Mouse (Mus musculus) limb, embryonic 15.5 days (tissue): ENCODE measurements at regions not wholly inside any gene's neighbourhood (a gene's known extent, or its start where the extent isn't known, plus 50 kb on each side); places are given as distances from the start of the nearest gene placed in this dataset.
"Not testable (repeated sequence)": the region's sequence is repeated elsewhere in the genome, so short reads cannot be mapped to it uniquely, and the experiment has no call there.

Experiments
- ATAC-seq: fragments of 200-750 bp; cut with Nextera tagmentation; 2 replicates; pipeline ENCODE4 v1.8.0; 2017; ENCODE audit warnings: low read depth, moderate TSS enrichment; ENCODE audit not compliant: insufficient number of reproducible peaks, low FRiP score, low TSS enrichment
- H3K27ac ChIP-seq: fragments of 300-500 bp; sonication (generic); 2 replicates; pipeline ENCODE4 v1.5.1; 2015; ENCODE audit warnings: moderate library complexity, mild to moderate bottlenecking, inconsistent platforms
- H3K27me3 ChIP-seq: fragments of 300-500 bp; sonication (generic); 2 replicates; pipeline ENCODE4 v1.6.1; 2015; ENCODE audit warnings: inconsistent platforms
- H3K36me3 ChIP-seq: fragments of 300-500 bp; sonication (generic); 2 replicates; pipeline ENCODE4 v1.6.1; 2015; ENCODE audit warnings: inconsistent platforms
- H3K4me1 ChIP-seq: fragments of 300-500 bp; sonication (generic); 2 replicates; pipeline ENCODE4 v1.6.1; 2015; ENCODE audit warnings: inconsistent platforms
- H3K4me2 ChIP-seq: fragments of 300-500 bp; sonication (generic); 2 replicates; pipeline ENCODE4 v1.6.1; 2015; ENCODE audit warnings: mild to moderate bottlenecking, inconsistent platforms
- H3K4me3 ChIP-seq: fragments of 300-500 bp; sonication (generic); 2 replicates; pipeline ENCODE4 v1.5.1; 2015; ENCODE audit warnings: mild to moderate bottlenecking, inconsistent platforms
- H3K9ac ChIP-seq: fragments of 300-500 bp; sonication (generic); 2 replicates; pipeline ENCODE4 v1.6.1; 2015; ENCODE audit warnings: inconsistent platforms
- H3K9me3 ChIP-seq: fragments of 300-500 bp; sonication (generic); 2 replicates; pipeline ENCODE4 v1.6.1; 2016; ENCODE audit warnings: inconsistent platforms
- WGBS: fragments of 180-500 bp; shearing (Covaris S2); methylation state at CpG from one replicate; pipeline ENCODE4 v1.1.7; 2015; 5-methylcytosine and 5-hydroxymethylcytosine counted together

DNA sequence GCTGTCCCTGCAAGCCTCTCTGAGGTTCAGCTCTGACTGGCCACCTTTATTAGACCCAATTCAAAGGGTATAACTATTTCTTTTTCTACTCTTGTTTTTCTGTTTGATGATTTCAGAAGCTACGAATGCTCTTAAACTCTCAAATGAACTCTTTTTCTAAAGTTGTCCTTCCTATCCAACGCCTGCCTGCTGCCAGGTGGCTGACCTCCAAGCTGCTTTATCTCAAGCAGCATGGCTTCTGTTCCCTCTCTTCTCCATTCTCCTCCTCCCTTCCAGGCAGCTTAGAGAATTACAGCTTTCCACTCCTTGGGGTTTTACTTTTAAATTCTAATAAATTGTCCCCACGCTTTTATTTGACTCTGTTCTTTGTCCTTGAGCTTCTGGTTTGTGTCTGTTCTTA, 196.9 kb upstream of the Irak1bp1 start:
- ATAC-seq, result no peak
- WGBS, result 53% methylated on average over 3 of the region's 3 CpGs
- no peaks in the 10 kb centered on the region for H3K36me3 ChIP-seq

GRCm38 (mm10) chr9:82640277-82640676, 189.1 kb upstream of the Irak1bp1 start:
- no peak overlapping the region for H3K9ac ChIP-seq
- no peak overlapping the region for H3K4me3 ChIP-seq
- H3K9me3 ChIP-seq, result no peaks in the 10 kb centered on the region
- no peaks in the 10 kb centered on the region for H3K4me1 ChIP-seq
- ATAC-seq, result no peak
- no peaks in the 10 kb centered on the region for H3K27me3 ChIP-seq
- H3K4me2 ChIP-seq, result no peak overlapping the region
- WGBS, result 83% methylated on average over 2 of the region's 2 CpGs
- H3K27ac ChIP-seq, result no peak overlapping the region
- H3K36me3 ChIP-seq, result no peaks in the 10 kb centered on the region

More for the DNA sequence above, 196.9 kb upstream of the Irak1bp1 start:
- Histone ChIP-seq H3K4me2 (no peak overlapping the region), H3K9ac (no peak overlapping the region), H3K4me1 (0 out of 2 replicates have a peak, but pooled peaks cover 3% of the 10 kb centered on the region), H3K27me3 (no peaks in the 10 kb centered on the region), H3K4me3 (no peak overlapping the region), H3K27ac (no peak overlapping the region), H3K9me3 (no peaks in the 10 kb centered on the region)

- no peak for ATAC-seq
- no peak overlapping the region for H3K27ac ChIP-seq
- H3K4me1 ChIP-seq, result no peaks in the 10 kb centered on the region
- H3K27me3 ChIP-seq, result no peaks in the 10 kb centered on the region
- 22% methylated on average over 1 of the region's 1 CpGs for WGBS
- no peaks in the 10 kb centered on the region for H3K9me3 ChIP-seq
- no peak overlapping the region for H3K4me3 ChIP-seq
- no peaks in the 10 kb centered on the region for H3K36me3 ChIP-seq
- H3K4me2 ChIP-seq, result no peak overlapping the region
- no peak overlapping the region for H3K9ac ChIP-seq
Measured at GRCm38 (mm10) chr9:82643900-82644299, 185.4 kb upstream of the Irak1bp1 start.

- not testable (repeated sequence) for ATAC-seq, H3K9me3 ChIP-seq, H3K4me1 ChIP-seq, H3K27me3 ChIP-seq, H3K4me2 ChIP-seq, H3K36me3 ChIP-seq, H3K9ac ChIP-seq, H3K4me3 ChIP-seq, H3K27ac ChIP-seq
- 3% methylated on average over 1 of the region's 1 CpGs for WGBS
Measured at GRCm38 (mm10) chr9:82655511-82655910, 173.8 kb upstream of the Irak1bp1 start.

DNA sequence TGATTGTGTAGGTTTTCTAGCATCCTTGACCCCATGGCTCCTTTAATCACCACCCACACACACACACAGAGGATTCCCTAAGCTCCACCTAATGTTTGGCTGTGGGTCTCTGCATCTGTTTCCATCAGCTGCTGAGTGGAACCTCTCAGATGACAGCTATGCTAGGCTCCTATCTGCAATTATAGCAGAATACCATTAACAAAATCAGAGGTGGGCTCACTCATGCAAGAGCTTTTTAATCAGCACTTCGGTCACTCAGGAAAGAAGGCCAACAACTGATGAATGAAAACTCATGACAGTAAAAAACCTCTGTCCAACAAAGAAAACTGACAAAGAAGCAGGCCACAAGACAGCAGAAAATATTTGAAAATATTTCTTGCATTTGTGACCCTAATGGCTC, 147.1 kb upstream of the Irak1bp1 start:
- Histone ChIP-seq H3K9me3 (no peaks in the 10 kb centered on the region), H3K4me2 (no peak overlapping the region), H3K4me3 (no peak overlapping the region), H3K4me1 (no peaks in the 10 kb centered on the region), H3K36me3 (no peaks in the 10 kb centered on the region), H3K27me3 (no peaks in the 10 kb centered on the region), H3K27ac (no peak overlapping the region), H3K9ac (no peak overlapping the region)
- no peak for ATAC-seq
- 92% methylated on average over 1 of the region's 1 CpGs for WGBS

DNA sequence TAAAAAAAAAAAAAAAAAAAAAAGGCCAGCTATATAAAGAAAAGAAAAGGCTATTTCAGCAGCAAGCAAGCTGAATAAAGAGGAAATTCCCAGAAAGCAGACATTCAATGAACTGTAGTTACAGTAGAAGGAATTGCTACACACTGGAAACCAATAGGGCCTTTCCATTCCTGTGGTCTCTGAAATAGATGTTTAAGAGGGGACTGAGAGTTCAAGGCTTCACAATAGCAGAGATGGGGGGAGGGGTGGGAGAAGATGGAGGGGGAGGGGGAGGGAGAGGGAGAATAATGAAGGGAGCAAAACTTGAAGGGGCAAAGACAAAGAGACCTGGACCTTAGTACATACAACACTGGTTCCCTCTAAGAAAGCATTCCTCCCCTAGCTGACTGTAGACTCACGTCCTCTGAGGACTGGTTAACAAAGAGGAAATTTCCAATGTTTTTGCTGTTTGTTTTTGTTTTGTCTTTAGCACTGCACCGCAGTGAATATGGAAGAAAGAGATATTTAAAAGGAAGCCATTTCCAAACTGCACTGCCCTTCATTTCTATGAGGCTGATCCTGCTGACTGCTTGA, 119.8 kb upstream of the Irak1bp1 start:
- ATAC-seq, result no peak
- no peaks in the 10 kb centered on the region for H3K36me3 ChIP-seq
- H3K4me1 ChIP-seq, result 0 out of 2 replicates have a peak, but pooled peaks cover 2% of the 10 kb centered on the region
- no peak overlapping the region for H3K4me3 ChIP-seq
- no peak overlapping the region for H3K4me2 ChIP-seq
- H3K9ac ChIP-seq, result no peak overlapping the region
- H3K9me3 ChIP-seq, result no peaks in the 10 kb centered on the region
- no peaks in the 10 kb centered on the region for H3K27me3 ChIP-seq
- WGBS, result 51% methylated on average over 2 of the region's 2 CpGs
- H3K27ac ChIP-seq, result no peak overlapping the region

GRCm38 (mm10) chr9:82709991-82710593, 119.2 kb upstream of the Irak1bp1 start:
- Histone ChIP-seq H3K4me2 (peak overlapping the region; percentile 12; the same call in 1 of the 2 replicates), H3K4me1 (0 out of 2 replicates have a peak, but pooled peaks cover 2% of the 10 kb centered on the region), H3K9me3 (no peaks in the 10 kb centered on the region), H3K27ac (no peak overlapping the region), H3K36me3 (no peaks in the 10 kb centered on the region), H3K27me3 (no peaks in the 10 kb centered on the region), H3K4me3 (no peak overlapping the region), H3K9ac (no peak overlapping the region)
- 36% methylated on average over 12 of the region's 12 CpGs for WGBS
- no peak for ATAC-seq

- Histone ChIP-seq H3K27ac (no peak overlapping the region), H3K9ac (no peak overlapping the region), H3K4me3 (no peak overlapping the region), H3K27me3 (no peaks in the 10 kb centered on the region), H3K4me1 (0 out of 2 replicates have a peak, but pooled peaks cover 2% of the 10 kb centered on the region), H3K36me3 (no peaks in the 10 kb centered on the region), H3K4me2 (no peak overlapping the region), H3K9me3 (no peaks in the 10 kb centered on the region)
- no peak for ATAC-seq
- WGBS, result 46% methylated on average over 6 of the region's 6 CpGs
Measured at GRCm38 (mm10) chr9:82710945-82711516, 118.3 kb upstream of the Irak1bp1 start.

DNA sequence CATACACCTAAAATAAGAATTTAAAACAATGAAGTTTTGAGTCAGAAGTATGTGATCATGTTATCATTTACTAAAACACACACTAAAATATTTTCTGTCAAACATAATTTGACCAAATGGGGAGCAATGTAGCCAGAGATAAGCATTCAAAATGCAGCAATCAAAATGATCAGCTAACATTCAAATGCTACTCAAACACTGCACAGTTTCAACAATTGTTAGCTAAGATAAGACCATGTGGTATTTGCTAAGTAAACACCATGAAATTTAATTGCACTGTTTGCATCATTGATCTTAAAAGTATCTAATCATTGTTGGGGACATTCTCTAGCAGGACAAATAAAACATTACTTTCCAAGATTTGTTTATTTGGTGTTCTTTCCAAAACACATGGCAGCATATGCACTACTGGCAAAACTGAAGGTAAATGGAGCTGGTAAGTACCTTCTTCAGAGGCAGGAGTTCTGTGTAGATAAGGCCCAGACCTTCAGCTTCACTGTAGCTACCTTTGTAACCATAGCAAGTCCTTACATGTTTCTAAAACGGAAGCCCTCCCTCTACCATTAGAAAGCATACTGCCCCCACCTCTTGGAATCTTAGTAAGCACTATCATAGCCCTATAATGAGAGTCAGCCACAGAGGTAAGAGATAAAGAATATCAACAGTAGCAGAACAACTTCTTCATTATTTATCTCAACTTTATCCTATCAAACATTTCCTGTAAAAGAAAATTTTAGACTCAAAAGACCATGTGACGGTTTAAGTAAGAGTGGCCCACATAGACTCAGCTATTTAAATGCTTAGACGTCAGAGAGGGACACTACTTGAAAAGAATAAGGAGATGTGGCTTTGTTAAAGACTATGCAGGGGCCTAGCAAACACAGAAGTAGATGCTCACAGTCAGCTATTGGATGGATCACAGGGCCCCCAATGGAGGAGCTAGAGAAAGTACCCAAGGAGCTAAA, 116.3 kb upstream of the Irak1bp1 start:
- no peaks in the 10 kb centered on the region for H3K27me3 ChIP-seq
- no peaks in the 10 kb centered on the region for H3K9me3 ChIP-seq
- no peak for ATAC-seq
- H3K4me1 ChIP-seq, result 0 out of 2 replicates have a peak, but pooled peaks cover 2% of the 10 kb centered on the region
- WGBS, result 83% methylated on average over 3 of the region's 3 CpGs
- H3K4me3 ChIP-seq, result no peak overlapping the region
- no peak overlapping the region for H3K9ac ChIP-seq
- no peaks in the 10 kb centered on the region for H3K36me3 ChIP-seq
- no peak overlapping the region for H3K4me2 ChIP-seq
- no peak overlapping the region for H3K27ac ChIP-seq

GRCm38 (mm10) chr9:82728652-82729051, 100.7 kb upstream of the Irak1bp1 start:
- H3K9ac ChIP-seq, result no peak overlapping the region
- H3K27ac ChIP-seq, result no peak overlapping the region
- H3K4me3 ChIP-seq, result no peak overlapping the region
- ATAC-seq, result no peak
- no peaks in the 10 kb centered on the region for H3K4me1 ChIP-seq
- H3K27me3 ChIP-seq, result no peaks in the 10 kb centered on the region
- H3K36me3 ChIP-seq, result no peaks in the 10 kb centered on the region
- 70% methylated on average over 3 of the region's 3 CpGs for WGBS
- H3K9me3 ChIP-seq, result no peaks in the 10 kb centered on the region
- no peak overlapping the region for H3K4me2 ChIP-seq

DNA sequence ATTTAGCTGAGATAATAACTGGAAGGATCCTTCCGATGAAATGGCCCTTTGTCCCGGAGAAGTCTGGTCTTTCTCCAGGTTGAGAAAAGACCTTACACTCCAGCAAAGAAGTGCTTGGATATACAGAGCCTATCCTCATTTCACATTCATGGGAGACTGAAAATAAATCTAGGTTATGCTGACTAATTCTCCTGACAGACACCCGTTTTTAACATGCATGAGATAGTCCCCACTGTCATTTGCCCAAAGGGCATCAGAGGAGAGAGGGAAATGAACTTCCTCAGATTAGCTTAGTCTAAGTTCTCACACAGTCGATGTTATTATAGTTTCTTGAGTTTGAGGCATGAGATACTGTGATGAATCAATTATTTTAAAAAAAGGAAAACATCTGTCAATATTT, 99.7 kb upstream of the Irak1bp1 start:
- Histone ChIP-seq H3K4me1 (no peaks in the 10 kb centered on the region), H3K9ac (no peak overlapping the region), H3K27me3 (no peaks in the 10 kb centered on the region), H3K36me3 (no peaks in the 10 kb centered on the region), H3K9me3 (no peaks in the 10 kb centered on the region), H3K4me2 (no peak overlapping the region), H3K4me3 (no peak overlapping the region), H3K27ac (no peak overlapping the region)
- ATAC-seq, result no peak
- 70% methylated on average over 4 of the region's 4 CpGs for WGBS
